Mouse (Mus musculus): Measurements from ENCODE around the gene 4930562C15Rik. TPM values are rescaled to one million over a fixed set of nuclear protein-coding genes. Genes with fewer than 3 reads are reported as not detected.
A peak's percentile ranks its signal among the peaks of the same experiment; 100 is the strongest.

4930562C15Rik gene
- total RNA-seq, 1 experiment = 0.09 TPM

DNA sequence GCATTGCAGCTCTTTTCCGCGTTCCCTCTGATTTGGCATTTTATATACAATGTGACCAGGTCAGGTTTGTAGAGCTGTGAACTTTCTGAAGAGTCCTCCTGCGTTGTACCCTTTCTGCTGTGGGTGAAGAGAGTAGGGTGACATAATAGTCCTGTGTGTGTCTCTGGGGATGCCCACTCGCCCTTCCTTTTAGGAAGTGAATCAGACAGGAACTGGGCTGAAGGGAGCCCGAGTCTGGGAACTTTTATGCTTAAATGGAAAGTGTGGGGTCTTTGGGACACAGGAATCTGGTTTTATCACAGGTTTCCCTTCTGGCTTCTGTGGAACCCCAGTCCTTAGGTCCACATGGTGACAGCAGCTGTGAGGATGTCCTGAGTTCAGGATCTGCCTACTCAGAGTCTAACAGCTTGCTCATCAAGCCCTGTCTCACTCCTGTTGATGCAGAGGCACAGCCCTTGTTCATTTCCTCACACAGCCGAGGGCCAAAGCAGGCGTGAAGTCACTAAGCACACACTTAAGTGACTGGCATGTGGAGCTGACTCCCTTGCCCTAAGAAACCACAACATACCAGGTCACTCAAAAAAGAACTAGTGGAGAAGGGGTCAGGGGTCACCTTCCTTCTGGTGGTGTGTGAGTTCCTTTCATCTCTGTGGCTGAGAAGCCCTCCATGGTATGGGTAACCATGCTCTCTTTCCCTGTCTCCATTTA, 59.1 kb downstream of the 4930562C15Rik start:
- no peak for DNase-seq (ENCODE audit: low read depth, low spot score)
- in situ Hi-C loops (cut with MboI; ENCODE audit: low sequenced_read_pairs in 2 of 2, unreplicated experiment in 2 of 2) = no loop called here
- H3K36me3 ChIP-seq (ENCODE audit: control insufficient read depth, insufficient read depth, low read length, poor library complexity, severe bottlenecking) = no peaks in the 10 kb centered on the region
- TF ChIP-seq MAFK (IDR thresholded peaks at IDR 0.05; ENCODE audit: insufficient read depth, low read depth, low read length) (no peak), ZC3H11A (IDR thresholded peaks at IDR 0.05; ENCODE audit: borderline replicate concordance, low read depth, low read length) (no peak)
- H3K4me1 ChIP-seq (ENCODE audit: control insufficient read depth in 2 of 2, insufficient read depth in 2 of 2, low read length in 2 of 2, poor library complexity in 1 of 2) = peaks cover 0 to 17% of the 10 kb centered on the region in 2 experiments; a peak in 2 of 4 replicates
- H3K4me3 ChIP-seq (ENCODE audit: insufficient read depth in 1 of 2, low read depth in 1 of 2, low read length in 2 of 2, poor library complexity in 1 of 2, severe bottlenecking in 1 of 2) = no peak overlapping the region
- H3K27ac ChIP-seq (ENCODE audit: insufficient read depth, low read depth, low read length, poor library complexity, severe bottlenecking) = 0 out of 2 replicates have a peak overlapping the region, but pooled peaks have one; percentile 53
- H3K9ac ChIP-seq (ENCODE audit: insufficient read depth, low read depth, low read length, poor library complexity, severe bottlenecking) = no peak overlapping the region
- H3K9me3 ChIP-seq (ENCODE audit: control insufficient read depth, insufficient read depth, low read depth, low read length) = no peaks in the 10 kb centered on the region

DNA sequence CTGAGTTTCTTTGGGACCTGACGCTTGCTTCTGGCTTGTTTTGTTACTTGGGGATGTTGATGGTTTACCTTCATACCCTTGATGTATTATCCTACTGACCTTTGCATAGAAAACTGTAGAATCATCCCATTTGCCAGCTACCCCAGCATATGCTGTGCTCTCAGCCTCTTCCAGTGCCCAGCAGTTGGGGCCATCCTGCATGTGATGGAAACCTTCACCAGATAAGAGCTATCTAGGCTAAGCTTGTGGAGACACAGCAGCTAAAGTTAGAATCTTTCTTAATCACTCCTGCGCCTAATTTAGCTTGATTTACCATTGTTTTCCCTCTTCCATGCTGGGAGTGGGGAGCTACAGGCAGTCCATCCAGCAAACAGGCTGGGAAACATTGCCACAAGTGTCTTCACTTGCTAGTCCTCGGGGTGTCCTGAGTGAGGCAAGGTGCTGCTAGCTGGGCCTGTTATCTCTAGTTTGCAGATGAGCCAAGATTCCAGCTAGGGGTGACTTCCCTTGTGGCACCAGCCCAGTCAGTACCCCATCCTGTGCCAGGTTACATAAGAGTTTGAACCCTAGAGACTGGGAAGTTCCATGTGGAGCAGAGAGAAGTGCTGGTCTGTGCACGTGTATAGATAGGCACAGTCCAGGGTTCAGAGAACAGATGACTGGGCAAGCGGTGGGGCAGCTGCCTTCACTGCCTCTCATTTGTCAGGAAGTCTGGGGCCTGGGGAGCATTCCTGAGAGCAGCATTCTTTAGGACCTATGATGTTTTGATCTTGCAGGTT, 61.2 kb downstream of the 4930562C15Rik start:
- no peak overlapping the region for H3K27ac ChIP-seq (ENCODE audit: insufficient read depth, low read depth, low read length, poor library complexity, severe bottlenecking)
- no peak overlapping the region for H3K9ac ChIP-seq (ENCODE audit: insufficient read depth, low read depth, low read length, poor library complexity, severe bottlenecking)
- H3K4me3 ChIP-seq (ENCODE audit: insufficient read depth in 1 of 2, low read depth in 1 of 2, low read length in 2 of 2, poor library complexity in 1 of 2, severe bottlenecking in 1 of 2) = no peak overlapping the region
- H3K36me3 ChIP-seq (ENCODE audit: control insufficient read depth, insufficient read depth, low read length, poor library complexity, severe bottlenecking) = no peaks in the 10 kb centered on the region
- in situ Hi-C loops (cut with MboI; ENCODE audit: low sequenced_read_pairs in 2 of 2, unreplicated experiment in 2 of 2) = no loop called here
- DNase-seq (ENCODE audit: low read depth, low spot score) = no peak
- no peaks in the 10 kb centered on the region for H3K9me3 ChIP-seq (ENCODE audit: control insufficient read depth, insufficient read depth, low read depth, low read length)
- TF ChIP-seq HCFC1 (IDR thresholded peaks at IDR 0.05; ENCODE audit: borderline replicate concordance, insufficient read depth, low read length) (no peak), MAFK (IDR thresholded peaks at IDR 0.05; ENCODE audit: insufficient read depth, low read depth, low read length) (no peak), ZNF384 (IDR thresholded peaks at IDR 0.05; ENCODE audit: low read depth, low read length) (no peak), ZC3H11A (IDR thresholded peaks at IDR 0.05; ENCODE audit: borderline replicate concordance, low read depth, low read length) (no peak), CHD2 (IDR thresholded peaks at IDR 0.05; ENCODE audit: low read depth, low read length) (no peak)
- H3K4me1 ChIP-seq (ENCODE audit: control insufficient read depth in 2 of 2, insufficient read depth in 2 of 2, low read length in 2 of 2, poor library complexity in 1 of 2) = peaks cover 0 to 20% of the 10 kb centered on the region in 2 experiments

DNA sequence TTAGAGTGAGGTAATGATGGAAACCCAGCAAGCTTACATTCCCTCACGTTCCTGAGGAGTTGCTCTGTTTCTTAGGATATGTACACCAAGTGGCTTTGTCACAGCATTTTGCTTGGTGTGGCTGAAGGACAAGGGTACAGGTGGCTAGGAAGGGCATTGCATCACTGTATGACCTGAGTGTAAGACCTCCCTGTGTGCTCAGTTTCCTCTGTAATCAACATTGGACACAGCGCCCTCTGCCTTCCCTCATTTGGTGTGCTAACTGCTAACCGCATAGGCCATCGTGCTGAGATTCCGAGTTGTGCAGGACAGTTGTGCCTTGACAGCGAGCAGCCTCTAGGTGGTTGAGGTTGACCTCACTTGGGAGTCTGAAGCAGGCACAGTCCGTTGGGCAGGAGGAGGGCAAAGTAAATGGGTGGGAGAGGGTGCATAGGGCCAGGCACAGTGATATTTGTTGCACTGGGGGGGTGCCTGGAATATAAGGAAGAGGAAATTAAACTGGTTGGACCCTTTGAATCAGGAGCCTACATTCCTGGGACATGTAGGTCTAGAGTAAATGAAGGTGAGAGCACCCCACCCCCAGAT, 62.0 kb downstream of the 4930562C15Rik start:
- Histone ChIP-seq H3K4me3 (ENCODE audit: insufficient read depth in 1 of 2, low read depth in 1 of 2, low read length in 2 of 2, poor library complexity in 1 of 2, severe bottlenecking in 1 of 2) (no peak overlapping the region), H3K9ac (ENCODE audit: insufficient read depth, low read depth, low read length, poor library complexity, severe bottlenecking) (no peak overlapping the region), H3K4me1 (ENCODE audit: control insufficient read depth in 2 of 2, insufficient read depth in 2 of 2, low read length in 2 of 2, poor library complexity in 1 of 2) (peaks cover 0 to 20% of the 10 kb centered on the region in 2 experiments), H3K36me3 (ENCODE audit: control insufficient read depth, insufficient read depth, low read length, poor library complexity, severe bottlenecking) (no peaks in the 10 kb centered on the region), H3K9me3 (ENCODE audit: control insufficient read depth, insufficient read depth, low read depth, low read length) (no peaks in the 10 kb centered on the region), H3K27ac (ENCODE audit: insufficient read depth, low read depth, low read length, poor library complexity, severe bottlenecking) (no peak overlapping the region)
- in situ Hi-C loops (cut with MboI; ENCODE audit: low sequenced_read_pairs in 2 of 2, unreplicated experiment in 2 of 2) = no loop called here
- no peak for DNase-seq (ENCODE audit: low read depth, low spot score)
- TF ChIP-seq MAFK (IDR thresholded peaks at IDR 0.05; ENCODE audit: insufficient read depth, low read depth, low read length) = no peak
- no peak for TF ChIP-seq ZC3H11A (IDR thresholded peaks at IDR 0.05; ENCODE audit: borderline replicate concordance, low read depth, low read length)
- no peak for TF ChIP-seq HCFC1 (IDR thresholded peaks at IDR 0.05; ENCODE audit: borderline replicate concordance, insufficient read depth, low read length)
- no peak for TF ChIP-seq ZNF384 (IDR thresholded peaks at IDR 0.05; ENCODE audit: low read depth, low read length)
- TF ChIP-seq CHD2 (IDR thresholded peaks at IDR 0.05; ENCODE audit: low read depth, low read length) = no peak

DNA sequence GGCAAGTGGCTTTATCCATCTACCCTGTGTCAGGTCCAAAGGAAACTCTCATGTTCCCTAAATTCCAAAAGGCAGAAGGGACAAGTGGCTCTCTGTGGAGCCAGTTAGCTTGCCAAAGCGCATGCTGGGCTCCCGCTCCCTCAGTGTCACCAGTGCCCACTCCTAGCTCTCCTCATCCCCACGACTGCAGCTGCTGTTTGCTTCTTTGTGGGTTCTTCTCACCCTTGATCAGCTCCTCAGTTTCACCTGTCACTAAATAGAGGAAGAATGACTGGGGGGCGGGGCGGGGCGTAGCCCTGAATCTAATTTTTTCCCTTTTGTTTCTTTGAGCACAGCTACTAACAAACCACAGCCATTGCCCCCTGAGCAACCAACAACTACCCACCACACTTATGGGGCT, 63.7 kb downstream of the 4930562C15Rik start:
- H3K9ac ChIP-seq (ENCODE audit: insufficient read depth, low read depth, low read length, poor library complexity, severe bottlenecking) = no peak overlapping the region
- H3K27ac ChIP-seq (ENCODE audit: insufficient read depth, low read depth, low read length, poor library complexity, severe bottlenecking) = no peak overlapping the region
- DNase-seq (ENCODE audit: low read depth, low spot score) = no peak
- peaks cover 0 to 19% of the 10 kb centered on the region in 2 experiments for H3K4me1 ChIP-seq (ENCODE audit: control insufficient read depth in 2 of 2, insufficient read depth in 2 of 2, low read length in 2 of 2, poor library complexity in 1 of 2)
- H3K9me3 ChIP-seq (ENCODE audit: control insufficient read depth, insufficient read depth, low read depth, low read length) = no peaks in the 10 kb centered on the region
- no peaks in the 10 kb centered on the region for H3K36me3 ChIP-seq (ENCODE audit: control insufficient read depth, insufficient read depth, low read length, poor library complexity, severe bottlenecking)
- in situ Hi-C loops (cut with MboI; ENCODE audit: low sequenced_read_pairs in 2 of 2, unreplicated experiment in 2 of 2) = no loop called here
- TF ChIP-seq ZC3H11A (IDR thresholded peaks at IDR 0.05; ENCODE audit: borderline replicate concordance, low read depth, low read length) (no peak), MAFK (IDR thresholded peaks at IDR 0.05; ENCODE audit: insufficient read depth, low read depth, low read length) (no peak), HCFC1 (IDR thresholded peaks at IDR 0.05; ENCODE audit: borderline replicate concordance, insufficient read depth, low read length) (no peak)
- H3K4me3 ChIP-seq (ENCODE audit: insufficient read depth in 1 of 2, low read depth in 1 of 2, low read length in 2 of 2, poor library complexity in 1 of 2, severe bottlenecking in 1 of 2) = no peak overlapping the region

Measured in ES-E14 (cell line).